Mouse (Mus musculus) CD4-positive, CD25-positive, alpha-beta regulatory T cell (primary cell): Measurements from ENCODE around the gene Ppm1l. TPM values are rescaled to one million over a fixed set of nuclear protein-coding genes. Genes with fewer than 3 reads are reported as not detected.

Experiments
- polyA plus RNA-seq: library from polyadenylated mRNA; unstranded; fragments of 100-300 nt; shearing (Covaris generic); gene quantifications from one replicate; pipeline ENCODE4 v1.2.1, GENCODE M21; 2017

Gene Ppm1l
- 9.6 TPM for polyA plus RNA-seq

GRCm38 (mm10) chr3:69316391-69317195 is at the start of gene Ppm1l:
Gene Ppm1l, plus strand, starts transcription at chr3:69316861.

GRCm38 (mm10) chr3:69598261-69599165 is 281.9 kb downstream of the Ppm1l start, which contains the start of gene B3galnt1:
Gene B3galnt1, minus strand, starts transcription at chr3:69598960.

Other genes starting within 250 kb of the Ppm1l start
- 166 TPM for gene Kpna4, start 189.7 kb upstream of the Ppm1l start, polyA plus RNA-seq
- 0.19 TPM for gene Arl14, start 94.4 kb upstream of the Ppm1l start, polyA plus RNA-seq